Mouse (Mus musculus) megakaryocyte, embryonic 14.5 days (primary cell): ENCODE measurements around the gene Dgkq.

Experiments
- FLI1 ChIP-seq: IDR thresholded peaks from 2 replicates; pipeline ENCODE4 v1.6.1; 2012; ENCODE audit warnings: low read length, inconsistent platforms, mixed read lengths
- GATA1 ChIP-seq: IDR thresholded peaks from 3 replicates; pipeline ENCODE4 v1.6.1; 2012; ENCODE audit warnings: mixed read lengths, low read length, inconsistent platforms, borderline replicate concordance

DNA sequence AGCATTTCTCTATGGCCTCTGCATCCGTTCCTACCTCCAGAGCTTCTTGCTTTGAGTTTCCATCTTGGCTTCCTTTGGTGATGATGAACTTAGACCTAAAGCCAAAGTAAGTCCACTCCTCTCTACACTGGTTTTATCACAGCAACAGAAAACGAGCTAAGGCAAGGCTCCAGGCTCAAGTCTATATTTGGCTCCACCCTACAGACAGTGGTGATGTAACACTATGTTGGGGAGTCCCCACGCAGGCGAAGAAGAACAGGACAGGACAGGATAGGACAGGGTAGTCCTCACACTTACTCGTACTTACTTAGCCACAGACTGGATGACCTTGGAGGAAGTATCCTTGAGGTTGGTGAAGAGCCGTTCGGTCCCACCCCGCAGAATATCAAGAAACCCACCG is 66.9 kb downstream of the Dgkq start:
- TF ChIP-seq FLI1 = no peak
- no peak for TF ChIP-seq GATA1
